Mouse (Mus musculus): ENCODE measurements around the gene Lamb3.

GRCm38 (mm10) chr1:193390004-193390403 lies 182.5 kb downstream of the Lamb3 start:
- TF ChIP-seq EP300 (IDR thresholded peaks at IDR 0.05) (no peak), CTCF (IDR thresholded peaks at IDR 0.05) (no peak)

Data from lung, postnatal 0 days (tissue).